Mouse (Mus musculus): ENCODE measurements around the gene Prkd3. TPM values are rescaled to one million over a fixed set of nuclear protein-coding genes. Genes with fewer than 3 reads are reported as not detected.

The Prkd3 gene
- polyA plus RNA-seq, 1 experiment from 2014 or later: 24.1 TPM

GRCm38 (mm10) chr17:78913921-78914320 lies 106.7 kb downstream of the Prkd3 start:
- Histone ChIP-seq H3K4me1 (ENCODE audit: insufficient read depth, low read depth, low read length) (peaks cover 5% of the 10 kb centered on the region; the same call in 1 of the 2 replicates), H3K27me3 (replicated peaks; ENCODE audit: insufficient read depth, low read length) (no peaks in the 10 kb centered on the region), H3K27ac (ENCODE audit: low read length) (no peak overlapping the region), H3K4me2 (replicated peaks; ENCODE audit: low read depth, low read length) (no peak overlapping the region), H3K9me3 (ENCODE audit: low read length) (no peaks in the 10 kb centered on the region), H3K4me3 (ENCODE audit: low read depth, low read length) (no peak overlapping the region), H3K9ac (replicated peaks; ENCODE audit: low read depth) (no peak overlapping the region), H3K36me3 (ENCODE audit: insufficient read depth, low read length) (no peaks in the 10 kb centered on the region)
- TF ChIP-seq EP300 (IDR thresholded peaks at IDR 0.05): no peak
- TF ChIP-seq CTCF (IDR thresholded peaks at IDR 0.05): no peak
- WGBS: 82% methylated on average over 3 of the region's 3 CpGs
- DNase-seq (ENCODE audit: low spot score): no peak
- no peak for ATAC-seq

GRCm38 (mm10) chr17:78912861-78913281 lies 107.7 kb downstream of the Prkd3 start:
- H3K4me3 ChIP-seq (ENCODE audit: low read depth, low read length): peak overlapping the region; percentile 28
- ATAC-seq (no peak), DNase-seq (ENCODE audit: low spot score) (peak; percentile 29)
- H3K4me2 ChIP-seq (replicated peaks; ENCODE audit: low read depth, low read length): peak overlapping the region; percentile 55
- peaks cover 5% of the 10 kb centered on the region; the same call in 1 of the 2 replicates for H3K4me1 ChIP-seq (ENCODE audit: insufficient read depth, low read depth, low read length)
- no peaks in the 10 kb centered on the region for H3K9me3 ChIP-seq (ENCODE audit: low read length)
- WGBS: 23% methylated on average over 6 of the region's 6 CpGs
- H3K36me3 ChIP-seq (ENCODE audit: insufficient read depth, low read length): no peaks in the 10 kb centered on the region
- H3K9ac ChIP-seq (replicated peaks; ENCODE audit: low read depth): no peak overlapping the region
- TF ChIP-seq CTCF (IDR thresholded peaks at IDR 0.05) (no peak), EP300 (IDR thresholded peaks at IDR 0.05) (no peak)
- H3K27me3 ChIP-seq (replicated peaks; ENCODE audit: insufficient read depth, low read length): no peaks in the 10 kb centered on the region
- no peak overlapping the region for H3K27ac ChIP-seq (ENCODE audit: low read length)

GRCm38 (mm10) chr17:78909374-78909773 lies 111.2 kb downstream of the Prkd3 start:
- DNase-seq (ENCODE audit: low spot score): no peak
- WGBS: 70% methylated on average over 2 of the region's 2 CpGs
- no peaks in the 10 kb centered on the region for H3K4me1 ChIP-seq (ENCODE audit: insufficient read depth, low read depth, low read length)
- H3K27me3 ChIP-seq (replicated peaks; ENCODE audit: insufficient read depth, low read length): no peaks in the 10 kb centered on the region
- ATAC-seq: no peak
- H3K9me3 ChIP-seq (ENCODE audit: low read length): no peaks in the 10 kb centered on the region
- no peak overlapping the region for H3K9ac ChIP-seq (replicated peaks; ENCODE audit: low read depth)
- H3K4me2 ChIP-seq (replicated peaks; ENCODE audit: low read depth, low read length): no peak overlapping the region
- no peak overlapping the region for H3K27ac ChIP-seq (ENCODE audit: low read length)
- H3K36me3 ChIP-seq (ENCODE audit: insufficient read depth, low read length): no peaks in the 10 kb centered on the region
- TF ChIP-seq EP300 (IDR thresholded peaks at IDR 0.05) (no peak), CTCF (IDR thresholded peaks at IDR 0.05) (no peak)
- no peak overlapping the region for H3K4me3 ChIP-seq (ENCODE audit: low read depth, low read length)

- DNase-seq (ENCODE audit: low spot score): no peak
- H3K9me3 ChIP-seq (ENCODE audit: low read length): no peaks in the 10 kb centered on the region
- H3K4me1 ChIP-seq (ENCODE audit: insufficient read depth, low read depth, low read length): no peaks in the 10 kb centered on the region
- no peak for ATAC-seq
- H3K27ac ChIP-seq (ENCODE audit: low read length): no peak within 1 kb of the TSS
- H3K4me3 ChIP-seq (ENCODE audit: low read depth, low read length): no peak within 1 kb of the TSS
- WGBS: 77% methylated on average over 5 of the region's 5 CpGs
- H3K36me3 ChIP-seq (ENCODE audit: insufficient read depth, low read length): no peaks in the 10 kb centered on the region
- no peak within 1 kb of the TSS for H3K9ac ChIP-seq (replicated peaks; ENCODE audit: low read depth)
- H3K4me2 ChIP-seq (replicated peaks; ENCODE audit: low read depth, low read length): no peak within 1 kb of the TSS
- no peaks in the 10 kb centered on the region for H3K27me3 ChIP-seq (replicated peaks; ENCODE audit: insufficient read depth, low read length)
- TF ChIP-seq CTCF (IDR thresholded peaks at IDR 0.05) (no peak), EP300 (IDR thresholded peaks at IDR 0.05) (no peak)
These were observed 113.7 kb downstream of the Prkd3 start, which contains the start of gene Sult6b1 for GRCm38 (mm10) chr17:78906892-78907291. TSS of gene Sult6b1 (minus strand) at chr17:78906992.

GRCm38 (mm10) chr17:78903158-78903557 lies 117.5 kb downstream of the Prkd3 start:
- H3K9me3 ChIP-seq (ENCODE audit: low read length): no peaks in the 10 kb centered on the region
- no peak overlapping the region for H3K9ac ChIP-seq (replicated peaks; ENCODE audit: low read depth)
- DNase-seq (ENCODE audit: low spot score): peak; percentile 16
- H3K4me1 ChIP-seq (ENCODE audit: insufficient read depth, low read depth, low read length): no peaks in the 10 kb centered on the region
- no peaks in the 10 kb centered on the region for H3K27me3 ChIP-seq (replicated peaks; ENCODE audit: insufficient read depth, low read length)
- no peak overlapping the region for H3K4me3 ChIP-seq (ENCODE audit: low read depth, low read length)
- no peaks in the 10 kb centered on the region for H3K36me3 ChIP-seq (ENCODE audit: insufficient read depth, low read length)
- no peak overlapping the region for H3K27ac ChIP-seq (ENCODE audit: low read length)
- peak; percentile 32; the same call in 1 of the 2 replicates for ATAC-seq
- no peak overlapping the region for H3K4me2 ChIP-seq (replicated peaks; ENCODE audit: low read depth, low read length)
- TF ChIP-seq EP300 (IDR thresholded peaks at IDR 0.05) (no peak), CTCF (IDR thresholded peaks at IDR 0.05) (no peak)
- WGBS: 53% methylated on average over 2 of the region's 2 CpGs

Other genes starting within 250 kb of the Prkd3 start
- 6.8 and 6.9 TPM in 2 replicates for gene Heatr5b, start 185.5 kb downstream of the Prkd3 start, polyA plus RNA-seq (2015; fragmentation: Nextera tagmentation; extraction: Ambion mirVana)
- 35.7 and 38.4 TPM in 2 replicates for gene Gpatch11, start 185.2 kb downstream of the Prkd3 start, polyA plus RNA-seq (2015; fragmentation: Nextera tagmentation; extraction: Ambion mirVana)
- gene Eif2ak2, start 138.2 kb downstream of the Prkd3 start, polyA plus RNA-seq (2015; fragmentation: Nextera tagmentation; extraction: Ambion mirVana): 11.1 and 11.4 TPM in 2 replicates
- 0.10 TPM in 1 of 2 replicates, not detected in the other for gene Sult6b1, start 113.8 kb downstream of the Prkd3 start, polyA plus RNA-seq (2015; fragmentation: Nextera tagmentation; extraction: Ambion mirVana)
- 67.5 and 68.1 TPM in 2 replicates for gene Cebpzos, start 104.3 kb downstream of the Prkd3 start, polyA plus RNA-seq (2015; fragmentation: Nextera tagmentation; extraction: Ambion mirVana)
- 43.4 and 47.6 TPM in 2 replicates for gene Cebpz, start 83.8 kb downstream of the Prkd3 start, polyA plus RNA-seq (2015; fragmentation: Nextera tagmentation; extraction: Ambion mirVana)
- 37.7 and 42.9 TPM in 2 replicates for gene Ndufaf7, start 83.7 kb downstream of the Prkd3 start, polyA plus RNA-seq (2015; fragmentation: Nextera tagmentation; extraction: Ambion mirVana)
- 26.1 and 27.1 TPM in 2 replicates for gene Qpct, start 31.1 kb upstream of the Prkd3 start, polyA plus RNA-seq (2015; fragmentation: Nextera tagmentation; extraction: Ambion mirVana)